Comparison of ENCODE assay signal across 8 mouse cellular contexts in genomic region chr10:21923495-21923952, GRCm38 (mm10). TPM values are rescaled to one million over a fixed set of nuclear protein-coding genes. Genes with fewer than 3 reads are reported as not detected.
DNase-seq lines count a peak whose midpoint lies in the region; ATAC-seq and TF ChIP-seq lines count a peak whose summit lies in the region.

No protein-coding gene starts in this region.

- no peaks in the 10 kb centered on the region for H3K36me3 ChIP-seq in C2C12 (ENCODE audit: control insufficient read depth, insufficient read depth)
- no peaks in the 10 kb centered on the region for H3K36me3 ChIP-seq in forebrain, embryonic 16.5 days (ENCODE audit: control insufficient read depth, insufficient read depth)
- H3K36me3 ChIP-seq in heart, postnatal 0 days (replicated peaks; ENCODE audit: control insufficient read depth, insufficient read depth, low read length), result no peaks in the 10 kb centered on the region

- H3ac ChIP-seq in C2C12 (ENCODE audit: control insufficient read depth, insufficient read length, low read depth), result no peak overlapping the region

- peaks cover 17% of the 10 kb centered on the region for H3K4me1 ChIP-seq in forebrain, embryonic 16.5 days (replicated peaks; ENCODE audit: control insufficient read depth, insufficient read depth, low read length)
- H3K4me1 ChIP-seq in heart, postnatal 0 days (ENCODE audit: control insufficient read depth, insufficient read depth), result peaks cover 7% of the 10 kb centered on the region; the same call in 1 of the 2 replicates

- WGBS in forebrain, embryonic 16.5 days, result 8% methylated on average over 9 of the region's 9 CpGs
- 35% methylated on average over 9 of the region's 9 CpGs for WGBS in heart, postnatal 0 days

- no peaks in the 10 kb centered on the region for H3K9me3 ChIP-seq in forebrain, embryonic 16.5 days (ENCODE audit: control insufficient read depth, low read length)
- no peaks in the 10 kb centered on the region for H3K9me3 ChIP-seq in heart, postnatal 0 days (replicated peaks; ENCODE audit: control insufficient read depth, low read length)

- peak; percentile 69 for ATAC-seq in forebrain, embryonic 16.5 days
- no peak for ATAC-seq in heart, postnatal 0 days (ENCODE audit: insufficient read depth, low read depth)
- ATAC-seq in inflammation-experienced regulatory T-cells, adult 6 months, result no peak

- H3K9ac ChIP-seq in forebrain, embryonic 16.5 days (replicated peaks; ENCODE audit: low read depth, low read length), result peak overlapping the region; percentile 34; the same call in 1 of the 2 replicates
- no peak overlapping the region for H3K9ac ChIP-seq in heart, postnatal 0 days (replicated peaks; ENCODE audit: low read depth, low read length)

- TF ChIP-seq CTCF in C2C12 (IDR thresholded peaks at IDR 0.05; ENCODE audit: control insufficient read depth, insufficient read depth, insufficient read length), result no peak
- TF ChIP-seq CTCF in heart, postnatal 0 days (IDR thresholded peaks at IDR 0.05; ENCODE audit: low read depth), result no peak

- no peaks in the 10 kb centered on the region for H3K79me2 ChIP-seq in C2C12 (ENCODE audit: control insufficient read depth, insufficient read depth)

- DNase-seq in brain, adult 2 months (ENCODE audit: low read depth, low spot score), result peak; percentile 79
- no peak for DNase-seq in heart, postnatal 0 days (ENCODE audit: low spot score)
- peak; percentile 61 for DNase-seq in kidney, postnatal 14 days
- peak; percentile 26 to 55 for DNase-seq in lung, postnatal 4 days
- peak; percentile 84 for DNase-seq in skeletal muscle tissue, adult 2 months (ENCODE audit: low read depth, low spot score)

- no peak for TF ChIP-seq EP300 in heart, postnatal 0 days (IDR thresholded peaks at IDR 0.05; ENCODE audit: low read depth)

- no peak overlapping the region for H3K4me3 ChIP-seq in C2C12 (ENCODE audit: insufficient read depth, poor library complexity, severe bottlenecking)
- H3K4me3 ChIP-seq in forebrain, embryonic 16.5 days (replicated peaks; ENCODE audit: low read length), result no peak overlapping the region; the same call in 1 of the 2 replicates
- H3K4me3 ChIP-seq in heart, postnatal 0 days (ENCODE audit: low read depth, low read length), result no peak overlapping the region

- H3K4me2 ChIP-seq in forebrain, embryonic 16.5 days (ENCODE audit: low read length), result peak overlapping the region; percentile 31
- peak overlapping the region; percentile 15; the same call in 1 of the 2 replicates for H3K4me2 ChIP-seq in heart, postnatal 0 days (ENCODE audit: low read depth, low read length)

- H3K27ac ChIP-seq in forebrain, embryonic 16.5 days (ENCODE audit: low read length), result peak overlapping the region; percentile 1
- H3K27ac ChIP-seq in heart, postnatal 0 days (ENCODE audit: low read depth), result peak overlapping the region; percentile 20; the same call in 1 of the 2 replicates

- H3K27me3 ChIP-seq in C2C12 (ENCODE audit: control insufficient read depth, insufficient read depth, insufficient read length), result no peaks in the 10 kb centered on the region
- no peaks in the 10 kb centered on the region for H3K27me3 ChIP-seq in forebrain, embryonic 16.5 days (replicated peaks; ENCODE audit: control insufficient read depth, insufficient read depth, low read length)
- H3K27me3 ChIP-seq in heart, postnatal 0 days (ENCODE audit: control insufficient read depth, insufficient read depth, low read length), result no peaks in the 10 kb centered on the region

- H3K79me3 ChIP-seq in C2C12 (ENCODE audit: low read depth), result no peaks in the 10 kb centered on the region

TF ChIP-seq in C2C12, 6 proteins besides CTCF, POLR2A, EP300 and RAD21:
- TF ChIP-seq MYOD1 (IDR thresholded peaks at IDR 0.05; ENCODE audit: control insufficient read depth, insufficient read length, low read depth), result peak; percentile 33
- no peak for TF ChIP-seq USF1 (IDR thresholded peaks at IDR 0.05; ENCODE audit: low read depth)
- TF ChIP-seq CEBPB (IDR thresholded peaks at IDR 0.05; ENCODE audit: low read depth), result no peak
- no peak for TF ChIP-seq MYOG (IDR thresholded peaks at IDR 0.05; ENCODE audit: control insufficient read depth, extremely low read depth, insufficient read length)

RNA-seq across cellular contexts. Expression of gene Sgk1, which starts 41.5 kb away (rescaled TPM):
- polyA plus RNA-seq in C2C12 (2012; fragmentation: generic; extraction: Trizol), result 35.1 TPM
- 29.3 and 32.1 TPM in 2 replicates for polyA plus RNA-seq in forebrain, embryonic 16.5 days (2015; fragmentation: Nextera tagmentation; extraction: Ambion mirVana)
- 134 and 321 TPM in 2 replicates for total RNA-seq in heart, postnatal 0 days (2014; rRNA removed; ENCODE audit: low replicate concordance)
- polyA plus RNA-seq in heart, postnatal 0 days (2015; fragmentation: Nextera tagmentation; extraction: Ambion mirVana), result 33.2 and 35.8 TPM in 2 replicates
- 10 to 100 TPM; 19.5 to 98.6 (median 25.8) TPM for polyA plus RNA-seq in inflammation-experienced regulatory T-cells, adult 6 months (2017; shearing (Covaris generic))
